Mouse (Mus musculus): ENCODE data around the gene Rnf214. TPM values are rescaled to one million over a fixed set of nuclear protein-coding genes. Genes with fewer than 3 reads are reported as not detected.

Gene Rnf214
- 52.2 and 62.9 TPM in 2 replicates for total RNA-seq (2014; rRNA removed)
- polyA plus RNA-seq (2015; fragmentation: Nextera tagmentation; extraction: Ambion mirVana): 53.8 and 73.5 TPM in 2 replicates

GRCm38 (mm10) chr9:45906355-45907077 lies at the start of gene Rnf214, which contains the start of gene Pcsk7:
Rnf214 (minus strand) TSS chr9:45906911.
Pcsk7 (plus strand) TSS chr9:45906497.
- peaks cover 9% of the 10 kb centered on the region; the same call in 1 of the 2 replicates for H3K4me1 ChIP-seq (ENCODE audit: insufficient read depth)

GRCm38 (mm10) chr9:45955107-45955963 lies 48.6 kb upstream of the Rnf214 start, which contains the start of gene Sidt2:
Sidt2 (minus strand) TSS chr9:45955258.
- WGBS: under 1% methylated on average over 47 of the region's 48 CpGs
- peak; percentile 92 for DNase-seq
- Histone ChIP-seq H3K9ac (peak within 1 kb of the TSS; percentile 83), H3K4me2 (ENCODE audit: low read depth) (peak within 1 kb of the TSS; percentile 95), H3K9me3 (ENCODE audit: low read length) (no peaks in the 10 kb centered on the region), H3K4me3 (ENCODE audit: low read depth, low read length) (peak within 1 kb of the TSS; percentile 88), H3K27me3 (ENCODE audit: insufficient read depth, low read length) (no peaks in the 10 kb centered on the region), H3K4me1 (ENCODE audit: insufficient read depth) (peaks cover 16% of the 10 kb centered on the region), H3K27ac (ENCODE audit: low read depth, low read length) (peak within 1 kb of the TSS; percentile 85), H3K36me3 (ENCODE audit: insufficient read depth) (peaks cover 15% of the 10 kb centered on the region)
- peak; percentile 23 for TF ChIP-seq CTCF (IDR thresholded peaks at IDR 0.05; ENCODE audit: low read depth)
- peak; percentile 98 for ATAC-seq

More at GRCm38 (mm10) chr9:45906355-45907077, at the start of gene Rnf214, which contains the start of gene Pcsk7:
- peak; percentile 94 for ATAC-seq
- H3K9me3 ChIP-seq (ENCODE audit: low read length): no peaks in the 10 kb centered on the region
- under 1% methylated on average over 72 of the region's 80 CpGs for WGBS
- peak within 1 kb of the TSS; percentile 99 for H3K4me3 ChIP-seq (ENCODE audit: low read depth, low read length)
- no peaks in the 10 kb centered on the region for H3K27me3 ChIP-seq (ENCODE audit: insufficient read depth, low read length)
- H3K36me3 ChIP-seq (ENCODE audit: insufficient read depth): peaks cover 33% of the 10 kb centered on the region
- H3K27ac ChIP-seq (ENCODE audit: low read depth, low read length): peak within 1 kb of the TSS; percentile 95
- TF ChIP-seq CTCF (IDR thresholded peaks at IDR 0.05; ENCODE audit: low read depth): peak; percentile 86
- H3K9ac ChIP-seq: peak within 1 kb of the TSS; percentile 97
- peak; percentile 92 for DNase-seq
- peak within 1 kb of the TSS; percentile 82 for H3K4me2 ChIP-seq (ENCODE audit: low read depth)

- Histone ChIP-seq H3K4me2 (ENCODE audit: low read depth) (peak overlapping the region; percentile 95), H3K9ac (peak overlapping the region; percentile 83), H3K36me3 (ENCODE audit: insufficient read depth) (peaks cover 24% of the 10 kb centered on the region), H3K9me3 (ENCODE audit: low read length) (no peaks in the 10 kb centered on the region), H3K27me3 (ENCODE audit: insufficient read depth, low read length) (no peaks in the 10 kb centered on the region), H3K27ac (ENCODE audit: low read depth, low read length) (peak overlapping the region; percentile 85), H3K4me3 (ENCODE audit: low read depth, low read length) (peak overlapping the region; percentile 88), H3K4me1 (ENCODE audit: insufficient read depth) (peaks cover 16% of the 10 kb centered on the region)
- ATAC-seq (peak; percentile 59), DNase-seq (peak; percentile 49)
- WGBS: 4% methylated on average over 56 of the region's 63 CpGs
- TF ChIP-seq CTCF (IDR thresholded peaks at IDR 0.05; ENCODE audit: low read depth): no peak
These were observed 47.8 kb upstream of the Rnf214 start for GRCm38 (mm10) chr9:45954294-45955106.

GRCm38 (mm10) chr9:45953511-45954293 lies 47.0 kb upstream of the Rnf214 start:
- peak overlapping the region; percentile 83 for H3K9ac ChIP-seq
- 65% methylated on average over 13 of the region's 13 CpGs for WGBS
- no peak overlapping the region for H3K27ac ChIP-seq (ENCODE audit: low read depth, low read length)
- H3K4me3 ChIP-seq (ENCODE audit: low read depth, low read length): peak overlapping the region; percentile 88
- no peaks in the 10 kb centered on the region for H3K9me3 ChIP-seq (ENCODE audit: low read length)
- ATAC-seq (no peak), DNase-seq (no peak)
- H3K4me1 ChIP-seq (ENCODE audit: insufficient read depth): peaks cover 16% of the 10 kb centered on the region
- peak overlapping the region; percentile 95 for H3K4me2 ChIP-seq (ENCODE audit: low read depth)
- TF ChIP-seq CTCF (IDR thresholded peaks at IDR 0.05; ENCODE audit: low read depth): no peak
- peaks cover 32% of the 10 kb centered on the region for H3K36me3 ChIP-seq (ENCODE audit: insufficient read depth)
- H3K27me3 ChIP-seq (ENCODE audit: insufficient read depth, low read length): no peaks in the 10 kb centered on the region

- no peak overlapping the region for H3K9ac ChIP-seq
- H3K27me3 ChIP-seq (ENCODE audit: insufficient read depth, low read length): no peaks in the 10 kb centered on the region
- H3K9me3 ChIP-seq (ENCODE audit: low read length): no peaks in the 10 kb centered on the region
- H3K4me2 ChIP-seq (ENCODE audit: low read depth): no peak overlapping the region
- 84% methylated on average over 7 of the region's 7 CpGs for WGBS
- DNase-seq (no peak), ATAC-seq (no peak)
- no peak for TF ChIP-seq CTCF (IDR thresholded peaks at IDR 0.05; ENCODE audit: low read depth)
- H3K4me1 ChIP-seq (ENCODE audit: insufficient read depth): peaks cover 16% of the 10 kb centered on the region
- H3K36me3 ChIP-seq (ENCODE audit: insufficient read depth): peaks cover 40% of the 10 kb centered on the region
- no peak overlapping the region for H3K4me3 ChIP-seq (ENCODE audit: low read depth, low read length)
- H3K27ac ChIP-seq (ENCODE audit: low read depth, low read length): no peak overlapping the region
These were observed 46.2 kb upstream of the Rnf214 start for GRCm38 (mm10) chr9:45952890-45953289.

Data from forebrain, postnatal 0 days (tissue).